Mouse (Mus musculus): Measurements from ENCODE around the gene Trafd1.
A peak's percentile ranks its signal among the peaks of the same experiment; 100 is the strongest.

Gene Trafd1

GRCm38 (mm10) chr5:121385461-121386119 lies at the start of gene Trafd1:
Gene Trafd1 (minus strand): TSS chr5:121385632.
- peak; percentile 95 for DNase-seq (ENCODE audit: low spot score)

GRCm38 (mm10) chr5:121428954-121429353 lies 43.5 kb upstream of the Trafd1 start:
- DNase-seq (ENCODE audit: low spot score), result no peak

GRCm38 (mm10) chr5:121423297-121423696 lies 37.9 kb upstream of the Trafd1 start:
- DNase-seq (ENCODE audit: low spot score), result no peak

GRCm38 (mm10) chr5:121422787-121423186 lies 37.4 kb upstream of the Trafd1 start:
- DNase-seq (ENCODE audit: low spot score), result no peak

- no peak for DNase-seq (ENCODE audit: low spot score)
These were observed 35.3 kb upstream of the Trafd1 start for GRCm38 (mm10) chr5:121420721-121421120.

- DNase-seq (ENCODE audit: low spot score), result no peak
These were observed 25.5 kb upstream of the Trafd1 start for GRCm38 (mm10) chr5:121410975-121411374.

- DNase-seq (ENCODE audit: low spot score), result no peak
These were observed 22.4 kb upstream of the Trafd1 start for GRCm38 (mm10) chr5:121407856-121408255.

- DNase-seq (ENCODE audit: low spot score), result no peak
These were observed 15.4 kb upstream of the Trafd1 start for GRCm38 (mm10) chr5:121400849-121401248.

GRCm38 (mm10) chr5:121400064-121400463 lies 14.6 kb upstream of the Trafd1 start:
- no peak for DNase-seq (ENCODE audit: low spot score)

- DNase-seq (ENCODE audit: low spot score), result no peak
These were observed 14.1 kb upstream of the Trafd1 start for GRCm38 (mm10) chr5:121399540-121399939.

- no peak for DNase-seq (ENCODE audit: low spot score)
These were observed 13.6 kb upstream of the Trafd1 start for GRCm38 (mm10) chr5:121398965-121399462.

GRCm38 (mm10) chr5:121398146-121398964 lies 12.9 kb upstream of the Trafd1 start:
- DNase-seq (ENCODE audit: low spot score), result peak; percentile 53

- peak; percentile 99 for DNase-seq (ENCODE audit: low spot score)
These were observed 12.0 kb upstream of the Trafd1 start, which contains the start of gene Naa25 for GRCm38 (mm10) chr5:121397187-121398145. Gene Naa25 (plus strand): TSS chr5:121397936.

GRCm38 (mm10) chr5:121395621-121396020 lies 10.2 kb upstream of the Trafd1 start:
- DNase-seq (ENCODE audit: low spot score), result no peak

- DNase-seq (ENCODE audit: low spot score), result no peak
These were observed 8.0 kb upstream of the Trafd1 start for GRCm38 (mm10) chr5:121393402-121393801.

- DNase-seq (ENCODE audit: low spot score), result peak; percentile 79
These were observed 7.4 kb upstream of the Trafd1 start for GRCm38 (mm10) chr5:121392667-121393380.

GRCm38 (mm10) chr5:121389691-121390090 lies 4.3 kb upstream of the Trafd1 start:
- DNase-seq (ENCODE audit: low spot score), result no peak

- DNase-seq (ENCODE audit: low spot score), result no peak
These were observed 3.7 kb upstream of the Trafd1 start for GRCm38 (mm10) chr5:121389106-121389505.

GRCm38 (mm10) chr5:121387126-121387525 lies 1.7 kb upstream of the Trafd1 start:
- no peak for DNase-seq (ENCODE audit: low spot score)

GRCm38 (mm10) chr5:121386120-121386909 lies 883 bp upstream of the Trafd1 start:
- DNase-seq (ENCODE audit: low spot score), result no peak
